Mouse (Mus musculus) embryonic stem cell, embryonic (primary cell): ENCODE data around the gene Gm11232.

Experiments
- CTCF ChIA-PET, 4 experiments: fragments of 300-600 bp in 2 of 4; fragments of 350-600 bp in 2 of 4; sonication (Branson Sonifier 250); formaldehyde crosslinking; loops; one replicate each; lab custom pipeline; 2022; ENCODE audit warnings: inconsistent platforms in 2 of 4; lab: Charles Lee
- POLR2A ChIA-PET, 4 experiments: fragments of 300-600 bp in 2 of 4; fragments of 350-600 bp in 2 of 4; sonication (Branson Sonifier 250); formaldehyde crosslinking; loops; one replicate each; lab custom pipeline; 2022; ENCODE audit warnings: antibody characterized with exemption in 4 of 4, inconsistent platforms in 1 of 4; lab: Charles Lee

Gene Gm11232

GRCm38 (mm10) chr4:71757865-71758264 is at the start of gene Gm11232:
Gene Gm11232, minus strand, starts transcription at chr4:71757965.
- ChIA-PET POLR2A (no interaction called here), CTCF (no interaction called here)

GRCm38 (mm10) chr4:71805977-71806534 is 48.3 kb upstream of the Gm11232 start:
- CTCF ChIA-PET, result no interaction called here
- POLR2A ChIA-PET, result no interaction called here

- POLR2A ChIA-PET, result no interaction called here
- CTCF ChIA-PET, result no interaction called here
Observed at GRCm38 (mm10) chr4:71765529-71765928, 7.8 kb upstream of the Gm11232 start.

GRCm38 (mm10) chr4:71765071-71765470 is 7.3 kb upstream of the Gm11232 start:
- ChIA-PET CTCF (no interaction called here), POLR2A (no interaction called here)

- CTCF ChIA-PET, result no interaction called here
- POLR2A ChIA-PET, result no interaction called here
Observed at GRCm38 (mm10) chr4:71756441-71757221, 1.1 kb downstream of the Gm11232 start.

- ChIA-PET POLR2A (no interaction called here), CTCF (no interaction called here)
Observed at GRCm38 (mm10) chr4:71745741-71746140, 12.0 kb downstream of the Gm11232 start.

GRCm38 (mm10) chr4:71736529-71736928 is 21.2 kb downstream of the Gm11232 start:
- POLR2A ChIA-PET, result no interaction called here
- CTCF ChIA-PET, result no interaction called here

GRCm38 (mm10) chr4:71735261-71735660 is 22.5 kb downstream of the Gm11232 start:
- ChIA-PET CTCF (no interaction called here), POLR2A (no interaction called here)

- POLR2A ChIA-PET, result no interaction called here
- CTCF ChIA-PET, result no interaction called here
Observed at GRCm38 (mm10) chr4:71729401-71729800, 28.4 kb downstream of the Gm11232 start.

GRCm38 (mm10) chr4:71727611-71728010 is 30.2 kb downstream of the Gm11232 start:
- POLR2A ChIA-PET, result no interaction called here
- CTCF ChIA-PET, result no interaction called here

- ChIA-PET CTCF (no interaction called here), POLR2A (no interaction called here)
Observed at GRCm38 (mm10) chr4:71727056-71727455, 30.7 kb downstream of the Gm11232 start.

- ChIA-PET CTCF (no interaction called here), POLR2A (no interaction called here)
Observed at GRCm38 (mm10) chr4:71725889-71726288, 31.9 kb downstream of the Gm11232 start.
